Mouse (Mus musculus) stomach, embryonic 14.5 days (tissue): ENCODE results near the gene Mical2. TPM values are rescaled to one million over a fixed set of nuclear protein-coding genes. Genes with fewer than 3 reads are reported as not detected.
A peak's percentile ranks its signal among the peaks of the same experiment; 100 is the strongest.

Source experiments
- ATAC-seq: fragments of 200-750 bp; cut with Nextera tagmentation; 2 replicates; pipeline ENCODE4 v1.8.0; 2017; ENCODE audit warnings: low read depth, moderate TSS enrichment; ENCODE audit not compliant: insufficient number of reproducible peaks, insufficient read depth, low FRiP score
- H3K27ac ChIP-seq: fragments of 300-500 bp; sonication (generic); 2 replicates; pipeline ENCODE4 v1.5.1; 2014; ENCODE audit warnings: mild to moderate bottlenecking, low read length, moderate library complexity, mixed read lengths
- H3K27me3 ChIP-seq: fragments of 300-500 bp; sonication (generic); 2 replicates; pipeline ENCODE4 v1.6.1; 2014; ENCODE audit warnings: low read length, control low read depth, mixed read lengths; ENCODE audit not compliant: control insufficient read depth, insufficient read depth
- H3K36me3 ChIP-seq: fragments of 300-500 bp; sonication (generic); 2 replicates; pipeline ENCODE4 v1.6.1; 2014; ENCODE audit warnings: mild to moderate bottlenecking, control low read depth, low read length, moderate library complexity, mixed read lengths; ENCODE audit not compliant: control insufficient read depth, insufficient read depth
- H3K4me1 ChIP-seq: fragments of 300-500 bp; sonication (generic); 2 replicates; pipeline ENCODE4 v1.6.1; 2014; ENCODE audit warnings: low read length, control low read depth, mixed read lengths; ENCODE audit not compliant: control insufficient read depth, insufficient read depth
- H3K4me2 ChIP-seq: fragments of 300-500 bp; sonication (generic); replicated peaks from 2 replicates; pipeline ENCODE4 v1.6.1; 2014; ENCODE audit warnings: low read depth, low read length, control low read depth
- H3K4me3 ChIP-seq: fragments of 300-500 bp; sonication (generic); 2 replicates; pipeline ENCODE4 v1.5.1; 2014; ENCODE audit warnings: low read depth, low read length, control low read depth
- H3K9ac ChIP-seq: fragments of 300-500 bp; sonication (generic); replicated peaks from 2 replicates; pipeline ENCODE4 v1.6.1; 2014; ENCODE audit warnings: low read depth, mild to moderate bottlenecking, control low read depth, low read length, moderate library complexity, mixed read lengths
- H3K9me3 ChIP-seq: fragments of 300-500 bp; sonication (generic); 2 replicates; pipeline ENCODE4 v1.6.1; 2016; ENCODE audit warnings: low read depth, low read length, control low read depth; ENCODE audit not compliant: control insufficient read depth
- WGBS: fragments of 180-500 bp; shearing (Covaris S2); extraction: QIAGEN DNeasy Blood & Tissue Kit; methylation state at CpG from one replicate; pipeline ENCODE4 v1.1.7; 2014; 5-methylcytosine and 5-hydroxymethylcytosine counted together
- polyA plus RNA-seq: library from polyadenylated mRNA; unstranded; fragments of >200 nt; fragmentation: Nextera tagmentation; extraction: Ambion mirVana; gene quantifications from 2 replicates; pipeline ENCODE4 v1.2.1, GENCODE M21; 2014

Gene Mical2
- polyA plus RNA-seq, 1 experiment from 2014 or later: 10.7 TPM

DNA sequence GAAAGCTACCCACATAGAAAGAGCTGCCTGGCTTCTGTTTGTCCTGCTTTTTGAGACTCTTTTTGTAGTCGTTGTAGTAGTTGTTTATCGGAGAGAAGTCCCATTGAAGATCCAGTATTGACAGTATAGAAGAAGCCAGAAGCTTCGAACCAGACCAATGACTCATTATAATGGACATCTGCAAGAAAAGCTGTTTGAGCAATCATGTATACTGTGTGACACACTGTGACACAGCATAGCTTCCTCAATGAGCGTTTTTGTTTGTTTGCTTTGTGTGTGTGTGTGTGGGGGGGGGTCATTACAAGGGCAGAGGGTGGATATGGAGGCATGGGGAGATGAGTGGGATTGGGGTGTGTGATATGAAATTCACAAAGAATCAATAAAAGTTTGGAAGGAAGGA lies 53.0 kb downstream of the Mical2 start:
- ATAC-seq: no peak
- H3K27ac ChIP-seq: no peak overlapping the region

DNA sequence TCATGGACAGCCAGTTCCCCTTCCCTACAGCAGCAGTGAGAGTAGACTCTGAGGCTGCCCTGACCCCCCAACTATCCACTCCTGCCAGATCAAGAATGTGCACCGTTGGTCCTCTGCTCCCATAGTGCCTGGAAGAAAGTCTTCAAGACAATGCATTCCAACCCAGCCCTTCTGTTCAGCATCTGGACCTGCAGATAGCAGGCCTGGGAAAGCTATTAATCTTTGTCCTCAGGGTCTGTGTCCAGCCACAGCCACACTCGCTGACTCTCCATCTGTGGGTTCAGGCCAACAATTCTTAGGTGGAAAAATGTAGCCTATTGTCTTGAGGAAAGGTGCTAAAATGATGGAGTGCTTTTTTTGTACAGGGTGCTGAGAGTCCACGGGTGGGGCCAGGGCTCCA lies 54.8 kb downstream of the Mical2 start:
- no peak overlapping the region for H3K4me3 ChIP-seq
- H3K9me3 ChIP-seq: no peaks in the 10 kb centered on the region
- no peak overlapping the region for H3K4me2 ChIP-seq
- H3K27me3 ChIP-seq: no peaks in the 10 kb centered on the region
- H3K9ac ChIP-seq: no peak overlapping the region
- 23% methylated on average over 3 of the region's 3 CpGs for WGBS
- no peaks in the 10 kb centered on the region for H3K36me3 ChIP-seq
- peaks cover 8% of the 10 kb centered on the region; the same call in 1 of the 2 replicates for H3K4me1 ChIP-seq
- ATAC-seq: no peak
- no peak overlapping the region for H3K27ac ChIP-seq

More for the DNA sequence above, 53.0 kb downstream of the Mical2 start:
- Histone ChIP-seq H3K4me2 (no peak overlapping the region), H3K36me3 (no peaks in the 10 kb centered on the region), H3K9me3 (no peaks in the 10 kb centered on the region), H3K4me3 (no peak overlapping the region), H3K9ac (no peak overlapping the region), H3K27me3 (no peaks in the 10 kb centered on the region), H3K4me1 (peaks cover 8% of the 10 kb centered on the region; the same call in 1 of the 2 replicates)
- WGBS: 33% methylated on average over 4 of the region's 4 CpGs

DNA sequence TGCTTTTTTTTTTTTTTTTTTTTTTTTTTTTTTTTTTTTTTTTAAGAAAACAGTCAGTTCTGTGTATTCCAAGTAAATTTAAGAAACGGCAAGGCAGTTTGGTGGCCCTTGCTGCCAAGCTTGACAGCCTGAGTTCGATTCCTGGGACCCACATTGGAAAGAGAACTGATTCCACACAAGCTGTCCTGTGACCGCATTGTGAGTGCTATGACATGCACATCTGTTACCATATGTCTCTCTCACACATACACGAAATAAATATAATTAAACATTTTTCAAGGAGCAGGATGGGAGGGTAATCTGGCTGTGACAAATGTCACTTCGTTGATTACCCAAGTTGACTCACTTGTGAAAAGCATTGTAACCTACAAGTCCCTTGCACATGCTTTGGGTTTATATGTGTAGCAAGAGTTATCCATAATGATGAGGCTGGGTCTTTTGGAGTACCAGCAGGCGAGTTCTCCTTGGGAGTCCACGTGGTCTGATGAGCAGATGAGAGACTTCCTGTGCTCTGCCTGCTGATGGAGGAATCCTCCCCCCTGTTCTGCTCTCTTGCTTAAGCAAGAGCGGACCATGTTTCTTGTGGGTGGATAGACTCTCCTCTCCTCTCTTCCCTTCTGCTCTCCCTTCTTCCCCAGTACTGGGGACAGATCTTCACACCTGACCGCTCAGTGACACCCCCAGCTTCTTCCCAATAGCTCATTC lies 58.1 kb downstream of the Mical2 start:
- Histone ChIP-seq H3K27me3 (no peaks in the 10 kb centered on the region), H3K4me2 (no peak overlapping the region), H3K36me3 (no peaks in the 10 kb centered on the region), H3K9ac (no peak overlapping the region), H3K27ac (no peak overlapping the region), H3K9me3 (no peaks in the 10 kb centered on the region), H3K4me3 (no peak overlapping the region), H3K4me1 (peaks cover 3% of the 10 kb centered on the region; the same call in 1 of the 2 replicates)
- WGBS: 74% methylated on average over 9 of the region's 9 CpGs
- no peak for ATAC-seq

DNA sequence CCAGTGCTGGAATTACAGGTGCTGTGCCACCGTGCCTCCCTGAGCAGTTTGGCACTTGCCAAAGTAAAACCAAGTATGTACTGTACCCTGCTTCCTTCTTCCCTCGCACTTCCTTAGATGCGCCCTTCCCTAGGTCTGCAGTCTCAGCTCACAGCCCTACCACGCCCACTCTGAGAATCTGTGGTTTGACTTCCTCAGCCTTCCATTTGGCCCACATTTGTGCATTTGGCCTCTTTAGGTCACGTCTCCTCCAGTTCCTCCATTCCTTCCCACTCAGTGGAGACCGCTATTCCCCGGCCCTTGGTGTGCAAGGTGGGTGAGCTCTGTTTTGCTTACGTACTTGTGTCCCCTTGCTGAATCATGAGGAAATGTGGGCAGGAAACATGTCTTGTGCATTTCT lies 59.9 kb downstream of the Mical2 start:
- 86% methylated on average over 8 of the region's 8 CpGs for WGBS
- H3K27me3 ChIP-seq: no peaks in the 10 kb centered on the region

GRCm38 (mm10) chr7:112288352-112289107 lies 62.9 kb downstream of the Mical2 start:
- H3K9ac ChIP-seq: no peak overlapping the region
- no peak overlapping the region for H3K27ac ChIP-seq
- no peak overlapping the region for H3K4me2 ChIP-seq
- H3K9me3 ChIP-seq: no peaks in the 10 kb centered on the region
- H3K4me1 ChIP-seq: no peaks in the 10 kb centered on the region; the same call in 1 of the 2 replicates
- ATAC-seq: peak; percentile 62; the same call in 1 of the 2 replicates
- no peaks in the 10 kb centered on the region for H3K36me3 ChIP-seq
- no peaks in the 10 kb centered on the region for H3K27me3 ChIP-seq
- H3K4me3 ChIP-seq: no peak overlapping the region
- 83% methylated on average over 5 of the region's 5 CpGs for WGBS

More for the DNA sequence above, 59.9 kb downstream of the Mical2 start:
- Histone ChIP-seq H3K4me3 (no peak overlapping the region), H3K4me2 (no peak overlapping the region), H3K36me3 (no peaks in the 10 kb centered on the region), H3K4me1 (no peaks in the 10 kb centered on the region), H3K9me3 (no peaks in the 10 kb centered on the region), H3K27ac (no peak overlapping the region), H3K9ac (no peak overlapping the region)
- ATAC-seq: no peak

- Histone ChIP-seq H3K9ac (no peak overlapping the region), H3K4me3 (no peak overlapping the region), H3K4me1 (no peaks in the 10 kb centered on the region; the same call in 1 of the 2 replicates), H3K9me3 (no peaks in the 10 kb centered on the region), H3K4me2 (no peak overlapping the region), H3K27me3 (no peaks in the 10 kb centered on the region), H3K27ac (no peak overlapping the region), H3K36me3 (no peaks in the 10 kb centered on the region)
- 75% methylated on average over 5 of the region's 5 CpGs for WGBS
- ATAC-seq: no peak
These were observed 63.9 kb downstream of the Mical2 start for GRCm38 (mm10) chr7:112289514-112289913.

DNA sequence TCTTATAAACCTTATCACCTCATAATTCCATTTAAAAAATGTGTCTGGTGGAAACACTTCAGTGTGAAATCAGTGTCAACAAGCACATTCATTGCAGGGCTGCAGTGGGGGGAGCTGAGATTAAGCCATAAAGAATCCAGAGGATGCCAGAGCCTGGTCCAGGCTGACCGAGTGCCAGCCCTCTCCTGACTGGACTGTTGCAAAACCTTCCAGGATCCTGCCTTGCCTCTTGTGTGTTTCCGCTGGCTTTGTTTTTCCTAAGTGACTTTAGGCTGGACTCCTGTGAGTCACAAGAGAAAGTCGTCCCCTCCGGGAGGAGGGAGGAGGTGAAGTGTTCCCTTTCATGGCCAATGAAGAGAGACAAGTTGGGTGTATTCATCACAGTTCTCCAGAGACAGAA lies 64.3 kb downstream of the Mical2 start:
- Histone ChIP-seq H3K9ac (no peak overlapping the region), H3K27me3 (no peaks in the 10 kb centered on the region), H3K4me3 (no peak overlapping the region), H3K4me1 (no peaks in the 10 kb centered on the region; the same call in 1 of the 2 replicates), H3K27ac (no peak overlapping the region), H3K4me2 (no peak overlapping the region), H3K9me3 (no peaks in the 10 kb centered on the region), H3K36me3 (no peaks in the 10 kb centered on the region)
- 51% methylated on average over 4 of the region's 4 CpGs for WGBS
- no peak for ATAC-seq

DNA sequence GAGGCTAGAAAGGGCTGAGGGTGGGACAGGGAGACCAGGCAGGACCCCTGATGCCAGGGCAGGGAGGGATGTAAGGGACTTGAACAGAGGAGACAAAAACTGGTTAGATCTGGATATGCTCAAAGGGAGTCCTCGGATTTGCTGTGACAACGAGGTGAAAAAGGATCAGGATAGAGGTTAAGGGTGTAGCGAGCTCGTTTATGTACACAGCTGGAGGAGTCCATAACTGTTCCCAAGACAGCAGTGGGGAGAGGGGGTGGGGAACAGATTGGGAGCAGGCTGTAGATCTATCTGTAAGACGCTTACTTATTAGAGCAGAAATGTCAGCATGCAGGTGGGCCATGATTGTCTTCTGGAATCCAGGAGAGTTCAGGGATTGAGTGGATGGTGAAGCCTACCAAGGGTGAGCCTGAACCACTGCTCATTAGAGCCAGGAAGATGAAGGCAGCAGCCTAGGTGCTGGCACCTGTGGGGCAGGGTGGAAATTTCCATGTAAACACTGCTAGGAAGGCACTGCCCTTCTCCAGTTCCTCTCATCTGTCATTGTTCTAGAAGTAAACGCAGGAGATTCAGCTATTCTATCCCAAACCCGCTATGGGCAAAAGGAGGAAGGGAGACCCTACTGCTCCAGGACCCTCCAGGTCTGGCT lies 67.9 kb downstream of the Mical2 start:
- Histone ChIP-seq H3K4me2 (no peak overlapping the region), H3K4me1 (peaks cover 5% of the 10 kb centered on the region), H3K36me3 (no peaks in the 10 kb centered on the region), H3K9ac (no peak overlapping the region), H3K9me3 (no peaks in the 10 kb centered on the region), H3K27ac (no peak overlapping the region), H3K27me3 (no peaks in the 10 kb centered on the region), H3K4me3 (no peak overlapping the region)
- peak; percentile 66 for ATAC-seq
- WGBS: 35% methylated on average over 7 of the region's 7 CpGs
